Mouse (Mus musculus): ENCODE results near the gene Gm21983. TPM values are rescaled to one million over a fixed set of nuclear protein-coding genes. Genes with fewer than 3 reads are reported as not detected.

Gene Gm21983
- total RNA-seq, 2 experiments from 2014 or later, result 0.75 TPM; not detected in 1

GRCm38 (mm10) chr7:27162780-27163449 lies 18.0 kb downstream of the Gm21983 start:
- no peak for DNase-seq (ENCODE audit: low spot score in 2 of 2)

GRCm38 (mm10) chr7:27161744-27162143 lies 19.1 kb downstream of the Gm21983 start:
- no peak for DNase-seq (ENCODE audit: low spot score in 2 of 2)

DNA sequence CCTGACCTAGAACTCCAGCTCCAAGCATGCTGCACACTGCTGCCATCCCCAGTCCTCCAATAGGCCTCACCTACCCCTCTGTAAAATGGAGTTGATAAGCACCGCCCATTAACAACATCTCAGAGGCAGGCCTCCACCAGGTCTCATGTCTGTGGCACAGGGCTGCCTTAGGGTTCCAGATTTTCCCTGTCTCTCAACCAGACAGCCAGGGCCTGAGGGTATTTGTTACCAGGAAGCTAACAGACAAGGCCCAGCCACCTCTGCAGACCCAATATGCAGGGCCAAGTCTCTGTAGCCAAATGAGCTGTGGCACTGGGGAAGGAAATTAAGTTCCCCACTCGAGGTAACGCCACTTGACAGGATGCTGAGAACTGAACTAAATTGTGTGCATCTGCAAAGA lies 20.0 kb downstream of the Gm21983 start:
- DNase-seq (ENCODE audit: low spot score in 2 of 2), result no peak

- peak; percentile 90 to 91 for DNase-seq (ENCODE audit: low spot score in 2 of 2)
Observed at GRCm38 (mm10) chr7:27159882-27160281, 21.0 kb downstream of the Gm21983 start.

- DNase-seq (ENCODE audit: low spot score in 2 of 2), result no peak
Observed at GRCm38 (mm10) chr7:27159256-27159655, 21.6 kb downstream of the Gm21983 start.

GRCm38 (mm10) chr7:27158171-27158570 lies 22.7 kb downstream of the Gm21983 start:
- no peak for DNase-seq (ENCODE audit: low spot score in 2 of 2)

GRCm38 (mm10) chr7:27156005-27156404 lies 24.9 kb downstream of the Gm21983 start:
- peak; percentile 22 to 38 for DNase-seq (ENCODE audit: low spot score in 2 of 2)

DNA sequence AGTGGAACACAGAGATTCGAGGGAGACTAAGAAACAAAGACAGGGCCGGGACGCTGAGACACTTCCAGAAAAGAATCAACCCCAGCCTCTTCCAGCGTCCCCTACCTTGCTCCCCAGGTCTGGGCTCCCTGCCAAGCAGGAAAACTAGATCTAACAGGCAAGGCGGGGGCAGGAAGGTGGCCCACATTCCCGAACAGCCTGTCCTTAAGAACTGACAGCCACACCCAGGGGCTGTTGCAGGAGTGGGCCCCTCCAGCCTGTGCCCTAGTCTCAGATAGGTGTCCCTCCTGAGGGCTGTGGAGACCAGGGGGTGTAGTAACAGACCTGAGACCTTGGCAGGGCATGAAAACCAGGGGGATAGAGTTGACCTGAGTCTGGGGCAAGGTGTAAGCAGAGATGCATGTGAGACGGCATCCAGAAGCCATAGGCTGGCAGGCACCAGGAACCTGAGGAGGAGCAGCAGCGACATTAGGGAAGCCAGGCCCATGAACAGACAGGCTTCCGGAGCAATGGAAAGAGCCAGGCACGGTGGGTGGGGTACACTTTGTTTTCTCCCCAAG lies 27.6 kb downstream of the Gm21983 start, which contains the start of gene Cyp2t4:
Cyp2t4 (plus strand) TSS at position 510 of the 560 bp plus-strand sequence.
- no peak for DNase-seq (ENCODE audit: low spot score in 2 of 2)

DNA sequence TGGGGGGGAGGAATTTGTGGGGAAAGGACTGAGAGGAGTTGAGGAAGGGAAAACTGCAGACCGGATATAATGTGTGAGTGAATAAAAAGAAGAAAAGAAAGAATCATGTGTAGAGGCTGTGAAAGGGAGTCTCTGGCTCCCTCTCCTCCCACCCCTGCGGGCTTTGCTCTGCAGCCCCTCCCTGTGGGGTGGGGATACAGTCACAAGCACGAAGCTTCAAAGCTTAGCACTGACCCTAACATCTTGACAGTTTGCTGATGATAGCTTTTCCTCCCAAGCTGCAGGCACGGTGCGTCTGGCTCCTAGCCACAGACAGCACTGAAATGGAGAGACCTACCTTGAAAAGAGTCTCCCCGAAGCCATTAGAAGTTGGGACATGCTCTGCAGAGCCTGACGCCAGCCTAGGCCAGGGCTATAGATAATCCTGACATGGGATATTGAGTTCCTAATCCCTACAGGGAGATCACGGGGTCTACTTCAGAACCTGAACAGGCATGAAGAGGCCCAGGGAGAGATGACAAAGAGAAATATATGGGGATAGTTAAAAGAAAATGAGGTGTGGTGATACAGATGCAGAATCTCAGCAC lies 44.4 kb downstream of the Gm21983 start:
- DNase-seq (ENCODE audit: low spot score in 2 of 2), result no peak

DNA sequence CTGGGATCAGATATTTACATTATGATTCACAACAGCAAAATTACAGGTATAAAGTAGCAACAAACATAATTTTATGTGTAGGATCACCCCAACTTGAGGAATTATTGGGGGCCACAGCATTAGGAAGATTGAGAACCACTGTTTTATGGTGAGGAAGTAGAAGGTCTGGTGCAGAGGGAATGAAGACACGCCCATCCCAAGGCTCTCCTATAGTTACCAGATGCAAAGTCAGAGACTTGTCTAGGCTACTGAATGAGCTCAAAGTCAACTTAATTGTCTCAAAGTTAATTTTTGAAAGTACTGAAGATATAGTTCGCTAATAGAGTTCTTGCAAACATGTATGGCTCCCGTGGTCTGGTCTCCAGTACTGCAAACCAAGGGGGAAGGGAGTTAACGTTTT lies 47.1 kb downstream of the Gm21983 start:
- no peak for DNase-seq (ENCODE audit: low spot score in 2 of 2)

- DNase-seq (ENCODE audit: low spot score in 2 of 2), result peak in 1 of 2 experiments; percentile 16
Observed at GRCm38 (mm10) chr7:27133156-27133555, 47.7 kb downstream of the Gm21983 start.

DNA sequence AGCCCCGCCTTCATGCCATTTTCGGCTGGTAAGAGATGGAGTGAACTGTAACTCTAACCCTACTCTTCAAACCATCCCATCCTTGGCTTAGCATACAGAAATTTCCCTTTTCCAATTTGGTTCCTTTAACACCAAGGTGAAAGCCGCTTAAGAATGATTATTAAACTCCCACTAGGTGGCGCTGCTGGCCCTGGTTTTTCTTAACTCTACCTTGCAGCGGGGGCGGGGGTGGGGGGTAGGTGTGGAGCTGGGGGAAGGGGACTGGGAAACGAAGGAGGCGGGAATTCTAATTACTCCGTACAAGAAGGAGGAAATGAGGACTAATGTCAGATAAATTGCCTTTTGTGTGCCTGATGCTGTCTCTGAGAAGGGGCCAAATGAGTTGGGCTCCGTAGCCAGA lies 48.3 kb downstream of the Gm21983 start:
- DNase-seq (ENCODE audit: low spot score in 2 of 2), result peak; percentile 60 to 73

DNA sequence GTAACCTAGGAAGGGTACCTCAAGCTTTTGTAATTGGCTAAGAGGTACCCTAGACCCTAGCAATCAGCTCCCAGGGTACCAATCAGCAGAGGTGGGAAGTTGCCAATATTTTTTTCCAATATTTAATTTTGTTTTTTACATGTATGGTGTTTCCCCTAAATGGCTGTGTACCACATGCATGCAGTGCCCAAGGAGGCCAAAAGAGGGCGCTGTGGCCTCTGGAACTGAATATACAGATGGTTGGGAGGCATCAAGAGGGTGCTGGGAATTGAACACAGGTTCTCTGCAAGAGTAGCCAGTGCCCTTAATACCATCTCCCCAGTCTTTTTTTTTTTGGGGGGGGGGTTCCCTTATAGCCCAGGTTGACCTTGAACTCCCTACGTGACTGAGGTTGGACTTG lies 49.5 kb downstream of the Gm21983 start:
- DNase-seq (ENCODE audit: low spot score in 2 of 2), result no peak

GRCm38 (mm10) chr7:27130521-27131370 lies 50.1 kb downstream of the Gm21983 start:
- DNase-seq (ENCODE audit: low spot score in 2 of 2), result no peak

DNA sequence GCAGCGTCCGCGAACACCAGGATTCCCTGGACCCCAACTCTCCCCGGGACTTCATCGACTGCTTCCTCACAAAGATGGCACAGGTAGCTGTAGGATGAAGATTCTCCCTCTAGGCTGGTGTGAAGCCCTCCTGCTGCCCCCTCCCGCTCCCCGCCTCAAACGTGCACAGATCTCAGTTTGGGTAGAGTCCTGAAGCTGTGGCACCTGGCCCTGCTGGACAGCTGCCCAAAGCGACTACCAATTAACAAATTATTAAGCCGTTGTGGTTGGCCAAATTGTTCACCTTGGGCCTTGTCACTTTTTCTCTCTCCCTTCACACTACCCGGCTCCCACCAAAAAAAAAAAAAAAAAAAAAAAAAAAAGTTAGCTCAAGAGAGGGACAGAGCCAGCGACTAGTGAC lies 51.1 kb downstream of the Gm21983 start:
- no peak for DNase-seq (ENCODE audit: low spot score in 2 of 2)

DNA sequence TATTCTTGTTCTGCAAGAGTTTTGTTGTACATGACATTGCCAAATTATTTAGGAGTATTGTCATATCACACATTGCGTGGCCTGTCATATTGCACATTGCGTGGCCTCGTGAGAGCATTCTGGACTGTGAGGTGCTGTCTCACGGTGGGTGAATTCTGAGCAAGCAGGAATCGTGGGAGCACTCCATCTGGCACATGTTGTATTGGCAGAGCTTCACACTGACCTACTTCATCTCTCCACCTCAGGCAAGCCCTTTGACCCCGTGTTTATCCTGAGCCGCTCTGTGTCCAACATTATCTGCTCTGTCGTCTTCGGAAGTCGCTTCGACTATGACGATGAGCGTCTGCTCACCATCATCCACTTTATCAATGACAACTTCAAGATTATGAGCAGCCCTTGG lies 51.9 kb downstream of the Gm21983 start:
- DNase-seq (ENCODE audit: low spot score in 2 of 2), result no peak

DNA sequence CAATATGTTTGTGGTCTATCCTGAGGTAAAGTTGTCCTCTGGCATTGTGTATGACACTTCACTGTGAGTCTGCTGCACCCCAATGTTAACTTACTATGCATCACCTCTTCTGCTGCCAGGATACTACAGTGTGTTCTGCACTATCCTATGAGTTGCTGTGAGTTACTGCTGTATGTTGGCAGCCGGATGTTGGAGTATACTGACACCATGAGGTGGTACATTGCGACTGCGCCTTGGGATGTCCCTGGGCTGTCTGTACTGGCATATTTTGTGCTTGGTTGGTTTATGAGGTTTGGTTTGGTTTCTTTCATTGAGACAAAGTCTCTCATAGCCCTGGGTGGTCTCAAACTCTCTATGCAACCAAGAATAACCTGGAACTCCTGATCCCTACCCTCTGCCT lies 52.7 kb downstream of the Gm21983 start:
- peak; percentile 40 to 41 for DNase-seq (ENCODE audit: low spot score in 2 of 2)

DNA sequence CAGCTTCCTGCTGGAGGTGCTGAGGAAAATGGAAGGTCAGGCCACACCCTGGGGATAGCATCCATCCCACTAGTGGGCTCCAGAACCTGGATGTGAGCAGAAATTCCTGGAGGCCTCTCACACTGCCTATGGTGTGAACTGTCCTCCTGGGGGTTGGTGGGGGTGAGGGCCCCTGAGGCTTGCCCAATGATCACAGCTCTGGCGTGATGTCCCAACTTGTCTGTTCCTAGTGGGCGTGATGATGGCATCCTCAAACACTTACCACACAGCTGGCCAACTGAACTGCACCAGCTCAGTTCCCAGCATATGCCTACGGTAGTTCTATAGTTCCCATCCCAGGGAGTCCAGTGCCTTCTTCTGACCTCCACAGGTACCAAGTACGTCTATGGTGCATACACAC lies 55.9 kb downstream of the Gm21983 start:
- DNase-seq (ENCODE audit: low spot score in 2 of 2), result no peak

- no peak for DNase-seq (ENCODE audit: low spot score in 2 of 2)
Observed at GRCm38 (mm10) chr7:27124305-27124832, 56.5 kb downstream of the Gm21983 start.

DNA sequence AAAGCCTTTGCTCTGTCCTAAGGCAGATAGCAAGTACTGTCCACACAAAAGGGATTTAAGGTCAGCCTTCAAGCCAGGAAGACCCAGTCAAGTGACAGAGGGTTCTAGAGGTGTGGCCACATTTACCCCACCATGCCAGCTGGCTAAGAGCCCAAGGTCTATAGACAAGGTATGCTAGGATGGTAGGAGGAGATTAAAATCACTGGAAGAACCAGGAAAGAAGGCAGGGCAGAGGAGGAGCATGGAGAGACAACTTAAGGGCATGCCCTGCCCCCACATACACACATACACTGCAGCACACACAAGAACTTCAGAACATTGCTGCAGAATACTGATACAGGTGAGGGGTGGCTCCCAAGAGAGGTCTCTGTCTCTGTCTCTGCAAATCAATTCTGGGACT lies 61.2 kb downstream of the Gm21983 start, which contains the start of gene Cyp2f2:
Cyp2f2 (plus strand) TSS at position 234 of the 400 bp plus-strand sequence.
- no peak for DNase-seq (ENCODE audit: low spot score in 2 of 2)

Measured in layer of hippocampus, postnatal 10 days (tissue).